Mouse (Mus musculus): ENCODE results near the gene Gm5592.
"Not testable (repeated sequence)": the region's sequence is repeated elsewhere in the genome, so short reads cannot be mapped to it uniquely, and the experiment has no call there.

The Gm5592 gene

DNA sequence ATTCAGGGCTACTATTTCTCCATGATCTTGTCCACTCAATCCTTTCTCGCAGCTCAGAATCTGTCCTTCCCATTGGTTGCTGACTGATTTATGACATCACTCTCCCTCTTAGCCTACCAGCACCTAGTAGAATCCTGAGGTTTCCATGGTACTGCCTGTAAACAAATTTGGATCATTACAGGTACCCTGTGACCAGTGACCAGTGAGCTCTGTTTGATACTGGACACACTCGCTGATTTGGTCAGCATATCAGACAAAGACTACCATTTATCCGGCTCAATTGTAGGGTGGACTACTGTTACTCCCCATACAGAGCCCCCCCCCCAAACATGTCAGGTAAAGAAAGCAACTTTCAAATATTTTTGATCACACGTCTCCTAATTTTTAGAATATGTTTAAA lies at the start of gene Gm5592:
Gm5592 (plus strand) TSS at position 301 of the 400 bp plus-strand sequence.
- DNase-seq (ENCODE audit: low spot score) = not testable (repeated sequence)

DNA sequence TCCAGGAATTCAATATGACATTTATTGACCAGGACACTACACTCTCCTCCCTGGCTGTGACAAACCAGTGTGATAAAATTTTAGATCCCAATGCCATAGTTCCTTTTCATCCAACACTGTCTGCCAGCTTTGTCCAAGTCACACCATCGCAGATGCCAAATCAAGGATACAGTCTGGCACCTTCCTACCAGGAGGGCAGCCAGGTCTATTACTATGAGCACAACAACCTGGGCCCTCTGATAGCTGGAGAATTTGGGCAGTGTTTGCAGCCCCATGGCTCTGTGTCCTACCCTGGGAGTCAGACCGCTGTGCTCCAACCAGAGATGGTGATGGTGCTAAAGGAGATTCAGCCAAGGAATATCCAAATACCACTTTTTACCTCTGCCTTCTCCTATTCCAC lies 2.2 kb downstream of the Gm5592 start:
- not testable (repeated sequence) for DNase-seq (ENCODE audit: low spot score)

DNA sequence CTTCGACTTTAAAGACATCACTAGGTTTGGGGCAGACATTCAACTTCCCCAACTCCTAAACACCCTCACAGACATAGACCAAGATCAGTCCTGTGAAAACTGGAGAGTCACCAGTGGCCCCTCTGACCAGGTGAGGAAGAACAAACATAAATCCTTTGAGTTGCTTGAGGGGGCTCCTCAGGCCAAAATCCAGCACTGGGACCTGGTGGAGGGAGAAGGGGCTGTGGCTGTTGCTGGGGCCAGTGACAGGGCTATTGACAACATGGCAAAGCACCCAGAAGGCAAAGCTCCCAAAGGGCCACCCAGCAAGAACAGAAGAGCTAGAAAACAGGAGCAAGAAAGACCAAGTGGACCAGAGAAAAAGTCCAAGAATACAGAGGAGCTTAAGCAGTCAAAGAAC lies 4.2 kb downstream of the Gm5592 start:
- not testable (repeated sequence) for DNase-seq (ENCODE audit: low spot score)

DNA sequence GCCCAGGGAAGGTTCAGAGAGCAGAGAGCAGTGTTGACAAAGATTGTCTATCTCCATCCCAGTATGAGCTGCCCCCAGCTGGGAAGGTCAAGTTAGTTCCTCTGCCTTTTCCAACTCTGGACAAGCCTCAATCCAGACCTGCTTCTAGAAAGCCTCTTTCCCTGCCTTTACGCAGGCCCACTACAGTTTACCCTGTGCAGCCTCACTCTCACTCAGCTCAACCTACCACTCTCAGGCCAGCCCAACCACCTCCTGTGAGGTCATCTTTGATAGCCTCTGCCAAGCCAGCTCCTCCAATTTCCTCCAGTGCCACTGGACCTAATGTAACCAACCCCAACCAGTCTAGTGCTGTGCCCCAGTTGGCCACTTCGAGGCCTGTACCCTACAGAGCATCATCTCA lies 4.9 kb downstream of the Gm5592 start:
- not testable (repeated sequence) for DNase-seq (ENCODE audit: low spot score)

DNA sequence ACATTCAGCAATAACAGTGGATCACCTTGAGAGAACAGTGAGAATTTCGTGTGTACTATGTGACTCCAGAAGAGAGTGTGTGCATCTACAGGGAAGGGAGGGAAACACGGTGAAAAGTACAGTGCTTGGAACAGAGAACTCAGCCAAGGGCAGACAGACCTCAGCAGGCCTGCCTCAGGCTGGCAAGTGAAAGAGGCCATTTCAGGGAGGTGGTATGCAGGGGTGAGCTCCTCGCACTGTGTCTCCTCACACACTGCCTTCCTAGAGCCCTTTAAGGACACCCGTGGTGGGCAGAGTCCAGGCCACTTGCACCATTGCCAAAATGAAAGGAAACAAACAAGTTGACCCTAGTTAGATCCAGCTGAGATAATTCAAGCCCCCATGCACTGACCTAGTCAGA lies 40.0 kb downstream of the Gm5592 start:
- DNase-seq (ENCODE audit: low spot score) = no peak

Data from adipocyte (in vitro differentiated cells).